Mouse (Mus musculus): ENCODE data around the gene Tef. TPM values are rescaled to one million over a fixed set of nuclear protein-coding genes. Genes with fewer than 3 reads are reported as not detected.

Tef gene
- polyA plus RNA-seq, 1 experiment from 2014 or later = 17.7 TPM

GRCm38 (mm10) chr15:81785701-81786100, 16.5 kb upstream of the Tef start:
- H3K9me3 ChIP-seq (ENCODE audit: control insufficient read depth, low read length) = no peaks in the 10 kb centered on the region
- no peak overlapping the region for H3K27ac ChIP-seq (ENCODE audit: low read depth)
- no peaks in the 10 kb centered on the region for H3K27me3 ChIP-seq (replicated peaks; ENCODE audit: control insufficient read depth, insufficient read depth, low read length)
- no peak overlapping the region for H3K9ac ChIP-seq (ENCODE audit: low read length)
- no peak overlapping the region for H3K4me3 ChIP-seq (ENCODE audit: low read depth, low read length)
- ATAC-seq (replicated peaks; ENCODE audit: low FRiP score, low TSS enrichment, low read depth) = no peak
- no peak for DNase-seq (ENCODE audit: low spot score)
- H3K4me1 ChIP-seq (replicated peaks; ENCODE audit: control insufficient read depth, insufficient read depth, low read length) = no peaks in the 10 kb centered on the region
- 90% methylated on average over 8 of the region's 8 CpGs for WGBS
- peaks cover 83% of the 10 kb centered on the region for H3K36me3 ChIP-seq (ENCODE audit: control insufficient read depth, insufficient read depth, low read length)
- no peak overlapping the region for H3K4me2 ChIP-seq (ENCODE audit: low read length)

- WGBS = 96% methylated on average over 13 of the region's 13 CpGs
These were observed 14.7 kb upstream of the Tef start for GRCm38 (mm10) chr15:81787525-81787924.

GRCm38 (mm10) chr15:81792444-81792843, 9.8 kb upstream of the Tef start:
- Histone ChIP-seq H3K27me3 (replicated peaks; ENCODE audit: control insufficient read depth, insufficient read depth, low read length) (no peaks in the 10 kb centered on the region), H3K9ac (ENCODE audit: low read length) (no peak overlapping the region), H3K27ac (ENCODE audit: low read depth) (no peak overlapping the region), H3K4me1 (replicated peaks; ENCODE audit: control insufficient read depth, insufficient read depth, low read length) (no peaks in the 10 kb centered on the region), H3K9me3 (ENCODE audit: control insufficient read depth, low read length) (no peaks in the 10 kb centered on the region), H3K36me3 (ENCODE audit: control insufficient read depth, insufficient read depth, low read length) (peaks cover 57% of the 10 kb centered on the region), H3K4me2 (ENCODE audit: low read length) (no peak overlapping the region), H3K4me3 (ENCODE audit: low read depth, low read length) (no peak overlapping the region)
- WGBS = 93% methylated on average over 9 of the region's 9 CpGs
- DNase-seq (ENCODE audit: low spot score) (no peak), ATAC-seq (replicated peaks; ENCODE audit: low FRiP score, low TSS enrichment, low read depth) (no peak)

More at GRCm38 (mm10) chr15:81787525-81787924, 14.7 kb upstream of the Tef start:
- Histone ChIP-seq H3K4me2 (ENCODE audit: low read length) (no peak overlapping the region), H3K27me3 (replicated peaks; ENCODE audit: control insufficient read depth, insufficient read depth, low read length) (no peaks in the 10 kb centered on the region), H3K4me3 (ENCODE audit: low read depth, low read length) (no peak overlapping the region), H3K9me3 (ENCODE audit: control insufficient read depth, low read length) (no peaks in the 10 kb centered on the region), H3K4me1 (replicated peaks; ENCODE audit: control insufficient read depth, insufficient read depth, low read length) (no peaks in the 10 kb centered on the region), H3K36me3 (ENCODE audit: control insufficient read depth, insufficient read depth, low read length) (peaks cover 82% of the 10 kb centered on the region), H3K27ac (ENCODE audit: low read depth) (no peak overlapping the region), H3K9ac (ENCODE audit: low read length) (no peak overlapping the region)
- DNase-seq (ENCODE audit: low spot score) (no peak), ATAC-seq (replicated peaks; ENCODE audit: low FRiP score, low TSS enrichment, low read depth) (no peak)

GRCm38 (mm10) chr15:81796228-81796627, 6.0 kb upstream of the Tef start:
- Histone ChIP-seq H3K27me3 (replicated peaks; ENCODE audit: control insufficient read depth, insufficient read depth, low read length) (no peaks in the 10 kb centered on the region), H3K9ac (ENCODE audit: low read length) (no peak overlapping the region), H3K4me2 (ENCODE audit: low read length) (no peak overlapping the region), H3K9me3 (ENCODE audit: control insufficient read depth, low read length) (no peaks in the 10 kb centered on the region), H3K27ac (ENCODE audit: low read depth) (no peak overlapping the region), H3K36me3 (ENCODE audit: control insufficient read depth, insufficient read depth, low read length) (peaks cover 31% of the 10 kb centered on the region), H3K4me1 (replicated peaks; ENCODE audit: control insufficient read depth, insufficient read depth, low read length) (no peaks in the 10 kb centered on the region), H3K4me3 (ENCODE audit: low read depth, low read length) (no peak overlapping the region)
- 76% methylated on average over 3 of the region's 3 CpGs for WGBS
- ATAC-seq (replicated peaks; ENCODE audit: low FRiP score, low TSS enrichment, low read depth) (no peak), DNase-seq (ENCODE audit: low spot score) (no peak)

GRCm38 (mm10) chr15:81797861-81798260, 4.4 kb upstream of the Tef start:
- Histone ChIP-seq H3K27me3 (replicated peaks; ENCODE audit: control insufficient read depth, insufficient read depth, low read length) (no peaks in the 10 kb centered on the region), H3K9ac (ENCODE audit: low read length) (no peak overlapping the region), H3K27ac (ENCODE audit: low read depth) (no peak overlapping the region), H3K4me3 (ENCODE audit: low read depth, low read length) (no peak overlapping the region), H3K9me3 (ENCODE audit: control insufficient read depth, low read length) (no peaks in the 10 kb centered on the region), H3K4me2 (ENCODE audit: low read length) (no peak overlapping the region), H3K4me1 (replicated peaks; ENCODE audit: control insufficient read depth, insufficient read depth, low read length) (0 out of 2 replicates have a peak, but pooled peaks cover 3% of the 10 kb centered on the region), H3K36me3 (ENCODE audit: control insufficient read depth, insufficient read depth, low read length) (peaks cover 15% of the 10 kb centered on the region)
- ATAC-seq (replicated peaks; ENCODE audit: low FRiP score, low TSS enrichment, low read depth) (no peak), DNase-seq (ENCODE audit: low spot score) (no peak)
- 91% methylated on average over 6 of the region's 6 CpGs for WGBS

- no peaks in the 10 kb centered on the region for H3K27me3 ChIP-seq (replicated peaks; ENCODE audit: control insufficient read depth, insufficient read depth, low read length)
- no peak overlapping the region for H3K4me3 ChIP-seq (ENCODE audit: low read depth, low read length)
- H3K36me3 ChIP-seq (ENCODE audit: control insufficient read depth, insufficient read depth, low read length) = peaks cover 10% of the 10 kb centered on the region
- DNase-seq (ENCODE audit: low spot score) = no peak
- H3K9me3 ChIP-seq (ENCODE audit: control insufficient read depth, low read length) = no peaks in the 10 kb centered on the region
- 87% methylated on average over 4 of the region's 4 CpGs for WGBS
- no peak overlapping the region for H3K9ac ChIP-seq (ENCODE audit: low read length)
- no peak overlapping the region for H3K27ac ChIP-seq (ENCODE audit: low read depth)
- no peak overlapping the region for H3K4me2 ChIP-seq (ENCODE audit: low read length)
- peaks cover 9% of the 10 kb centered on the region; the same call in 1 of the 2 replicates for H3K4me1 ChIP-seq (replicated peaks; ENCODE audit: control insufficient read depth, insufficient read depth, low read length)
- no peak for ATAC-seq (replicated peaks; ENCODE audit: low FRiP score, low TSS enrichment, low read depth)
These were observed 3.8 kb upstream of the Tef start for GRCm38 (mm10) chr15:81798421-81798820.

GRCm38 (mm10) chr15:81800391-81800790, 1.8 kb upstream of the Tef start:
- no peaks in the 10 kb centered on the region for H3K36me3 ChIP-seq (ENCODE audit: control insufficient read depth, insufficient read depth, low read length)
- H3K27ac ChIP-seq (ENCODE audit: low read depth) = no peak overlapping the region
- H3K9me3 ChIP-seq (ENCODE audit: control insufficient read depth, low read length) = no peaks in the 10 kb centered on the region
- DNase-seq (ENCODE audit: low spot score) = no peak
- H3K4me2 ChIP-seq (ENCODE audit: low read length) = no peak overlapping the region
- no peaks in the 10 kb centered on the region for H3K27me3 ChIP-seq (replicated peaks; ENCODE audit: control insufficient read depth, insufficient read depth, low read length)
- peaks cover 11% of the 10 kb centered on the region; the same call in 1 of the 2 replicates for H3K4me1 ChIP-seq (replicated peaks; ENCODE audit: control insufficient read depth, insufficient read depth, low read length)
- H3K9ac ChIP-seq (ENCODE audit: low read length) = no peak overlapping the region
- 75% methylated on average over 3 of the region's 3 CpGs for WGBS
- no peak overlapping the region for H3K4me3 ChIP-seq (ENCODE audit: low read depth, low read length)
- ATAC-seq (replicated peaks; ENCODE audit: low FRiP score, low TSS enrichment, low read depth) = no peak

- peaks cover 13% of the 10 kb centered on the region; the same call in 1 of the 2 replicates for H3K4me1 ChIP-seq (replicated peaks; ENCODE audit: control insufficient read depth, insufficient read depth, low read length)
- H3K27ac ChIP-seq (ENCODE audit: low read depth) = peak overlapping the region; percentile 5; the same call in 1 of the 2 replicates
- no peaks in the 10 kb centered on the region for H3K27me3 ChIP-seq (replicated peaks; ENCODE audit: control insufficient read depth, insufficient read depth, low read length)
- peak overlapping the region; percentile 52 for H3K4me2 ChIP-seq (ENCODE audit: low read length)
- no peaks in the 10 kb centered on the region for H3K9me3 ChIP-seq (ENCODE audit: control insufficient read depth, low read length)
- DNase-seq (ENCODE audit: low spot score) = no peak
- 0 out of 2 replicates have a peak overlapping the region, but pooled peaks have one; percentile 0 for H3K9ac ChIP-seq (ENCODE audit: low read length)
- no peaks in the 10 kb centered on the region for H3K36me3 ChIP-seq (ENCODE audit: control insufficient read depth, insufficient read depth, low read length)
- WGBS = 11% methylated on average over 8 of the region's 8 CpGs
- ATAC-seq (replicated peaks; ENCODE audit: low FRiP score, low TSS enrichment, low read depth) = peak; percentile 43
- peak overlapping the region; percentile 37 for H3K4me3 ChIP-seq (ENCODE audit: low read depth, low read length)
These were observed 725 bp downstream of the Tef start for GRCm38 (mm10) chr15:81802941-81803351.

- Histone ChIP-seq H3K9ac (ENCODE audit: low read length) (no peak overlapping the region), H3K27ac (ENCODE audit: low read depth) (no peak overlapping the region; the same call in 1 of the 2 replicates)
- WGBS = 59% methylated on average over 4 of the region's 4 CpGs
These were observed 1.3 kb downstream of the Tef start for GRCm38 (mm10) chr15:81803425-81803951.

More at GRCm38 (mm10) chr15:81803425-81803951, 1.3 kb downstream of the Tef start:
- Histone ChIP-seq H3K9me3 (ENCODE audit: control insufficient read depth, low read length) (no peaks in the 10 kb centered on the region), H3K36me3 (ENCODE audit: control insufficient read depth, insufficient read depth, low read length) (no peaks in the 10 kb centered on the region), H3K4me1 (replicated peaks; ENCODE audit: control insufficient read depth, insufficient read depth, low read length) (peaks cover 13% of the 10 kb centered on the region; the same call in 1 of the 2 replicates), H3K4me3 (ENCODE audit: low read depth, low read length) (no peak overlapping the region), H3K27me3 (replicated peaks; ENCODE audit: control insufficient read depth, insufficient read depth, low read length) (no peaks in the 10 kb centered on the region), H3K4me2 (ENCODE audit: low read length) (peak overlapping the region; percentile 52)
- no peak for ATAC-seq (replicated peaks; ENCODE audit: low FRiP score, low TSS enrichment, low read depth)
- DNase-seq (ENCODE audit: low spot score) = no peak

Measured in intestine, embryonic 14.5 days (tissue).